Mouse (Mus musculus) liver, embryonic 16.5 days (tissue): ENCODE data around the gene Gpr84. TPM values are rescaled to one million over a fixed set of nuclear protein-coding genes. Genes with fewer than 3 reads are reported as not detected.

Source experiments
- ATAC-seq: fragments of 200-750 bp; cut with Nextera tagmentation; 2 replicates; pipeline ENCODE4 v1.8.0; 2017; ENCODE audit warnings: low read depth, mild to moderate bottlenecking, moderate number of reproducible peaks, moderate library complexity
- H3K27ac ChIP-seq: fragments of 300-500 bp; sonication (generic); 2 replicates; pipeline ENCODE4 v1.5.1; 2014; ENCODE audit warnings: mild to moderate bottlenecking, low read length
- H3K27me3 ChIP-seq: fragments of 300-500 bp; sonication (generic); 2 replicates; pipeline ENCODE4 v1.6.1; 2014; ENCODE audit warnings: low read depth, low read length, mixed read lengths; ENCODE audit not compliant: control insufficient read depth, insufficient read depth
- H3K36me3 ChIP-seq: fragments of 300-500 bp; sonication (generic); 2 replicates; pipeline ENCODE4 v1.6.1; 2014; ENCODE audit warnings: mild to moderate bottlenecking; ENCODE audit not compliant: control insufficient read depth, insufficient read depth
- H3K4me1 ChIP-seq: fragments of 300-500 bp; sonication (generic); 2 replicates; pipeline ENCODE4 v1.6.1; 2014; ENCODE audit warnings: low read depth, low read length, mixed read lengths; ENCODE audit not compliant: control insufficient read depth
- H3K4me2 ChIP-seq: fragments of 300-500 bp; sonication (generic); 2 replicates; pipeline ENCODE4 v1.6.1; 2014; ENCODE audit warnings: low read depth, low read length, mixed read lengths
- H3K4me3 ChIP-seq: fragments of 300-500 bp; sonication (generic); 2 replicates; pipeline ENCODE4 v1.5.1; 2014; ENCODE audit warnings: low read depth, mild to moderate bottlenecking, low read length
- H3K9ac ChIP-seq: fragments of 300-500 bp; sonication (generic); 2 replicates; pipeline ENCODE4 v1.6.1; 2014; ENCODE audit warnings: low read depth, low read length
- H3K9me3 ChIP-seq: fragments of 300-500 bp; sonication (generic); replicated peaks from 2 replicates; pipeline ENCODE4 v1.6.1; 2016; ENCODE audit warnings: low read length; ENCODE audit not compliant: control insufficient read depth
- WGBS: fragments of 180-500 bp; shearing (Covaris S2); extraction: QIAGEN DNeasy Blood & Tissue Kit; methylation state at CpG from one replicate; pipeline ENCODE4 v1.1.7; 2014; ENCODE audit not compliant: insufficient replicate concordance; 5-methylcytosine and 5-hydroxymethylcytosine counted together
- polyA plus RNA-seq: library from polyadenylated mRNA; unstranded; fragments of >200 nt; fragmentation: Nextera tagmentation; extraction: Ambion mirVana; gene quantifications from 2 replicates; pipeline ENCODE4 v1.2.1, GENCODE M21; 2015

Gpr84 gene
- polyA plus RNA-seq, 1 experiment from 2014 or later = 1.0 TPM

GRCm38 (mm10) chr15:103315979-103316776 is 5.8 kb upstream of the Gpr84 start:
- no peak overlapping the region for H3K27ac ChIP-seq
- H3K27me3 ChIP-seq = no peaks in the 10 kb centered on the region
- no peak for ATAC-seq
- H3K36me3 ChIP-seq = no peaks in the 10 kb centered on the region
- H3K4me2 ChIP-seq = no peak overlapping the region
- H3K4me1 ChIP-seq = peaks cover 9% of the 10 kb centered on the region
- 63% methylated on average over 10 of the region's 10 CpGs for WGBS
- H3K9ac ChIP-seq = no peak overlapping the region
- H3K4me3 ChIP-seq = no peak overlapping the region
- H3K9me3 ChIP-seq = no peaks in the 10 kb centered on the region

- no peak overlapping the region for H3K9ac ChIP-seq
- H3K4me2 ChIP-seq = no peak overlapping the region
- peaks cover 9% of the 10 kb centered on the region for H3K4me1 ChIP-seq
- 34% methylated on average over 18 of the region's 18 CpGs for WGBS
- no peaks in the 10 kb centered on the region for H3K36me3 ChIP-seq
- no peaks in the 10 kb centered on the region for H3K9me3 ChIP-seq
- no peaks in the 10 kb centered on the region for H3K27me3 ChIP-seq
- H3K4me3 ChIP-seq = no peak overlapping the region
- no peak overlapping the region for H3K27ac ChIP-seq
- ATAC-seq = peak; percentile 26
Measured at GRCm38 (mm10) chr15:103315011-103315502, 4.6 kb upstream of the Gpr84 start.

- H3K27me3 ChIP-seq = peaks cover 4% of the 10 kb centered on the region
- no peak for ATAC-seq
- H3K9me3 ChIP-seq = no peaks in the 10 kb centered on the region
- no peak overlapping the region for H3K9ac ChIP-seq
- peaks cover 10% of the 10 kb centered on the region for H3K4me1 ChIP-seq
- no peak overlapping the region for H3K4me3 ChIP-seq
- no peak overlapping the region for H3K27ac ChIP-seq
- H3K36me3 ChIP-seq = no peaks in the 10 kb centered on the region
- H3K4me2 ChIP-seq = no peak overlapping the region
- 68% methylated on average over 22 of the region's 22 CpGs for WGBS
Measured at GRCm38 (mm10) chr15:103314181-103314580, 3.8 kb upstream of the Gpr84 start.

GRCm38 (mm10) chr15:103313495-103314095 is 3.2 kb upstream of the Gpr84 start:
- H3K27me3 ChIP-seq = peaks cover 9% of the 10 kb centered on the region
- no peak for ATAC-seq
- H3K9me3 ChIP-seq = no peaks in the 10 kb centered on the region
- no peak overlapping the region for H3K27ac ChIP-seq
- WGBS = 31% methylated on average over 18 of the region's 18 CpGs
- H3K4me2 ChIP-seq = no peak overlapping the region
- no peak overlapping the region for H3K9ac ChIP-seq
- H3K4me1 ChIP-seq = peaks cover 15% of the 10 kb centered on the region
- H3K36me3 ChIP-seq = no peaks in the 10 kb centered on the region
- no peak overlapping the region for H3K4me3 ChIP-seq

GRCm38 (mm10) chr15:103308876-103309580 is 1.4 kb downstream of the Gpr84 start:
- H3K27me3 ChIP-seq = peaks cover 31% of the 10 kb centered on the region
- H3K4me1 ChIP-seq = peaks cover 42% of the 10 kb centered on the region
- peak overlapping the region; percentile 23; the same call in 1 of the 2 replicates for H3K4me3 ChIP-seq
- no peaks in the 10 kb centered on the region for H3K36me3 ChIP-seq
- H3K4me2 ChIP-seq = peak overlapping the region; percentile 46
- WGBS = 63% methylated on average over 26 of the region's 26 CpGs
- no peaks in the 10 kb centered on the region for H3K9me3 ChIP-seq
- peak overlapping the region; percentile 8; the same call in 1 of the 2 replicates for H3K9ac ChIP-seq
- no peak overlapping the region; the same call in 1 of the 2 replicates for H3K27ac ChIP-seq
- no peak for ATAC-seq

GRCm38 (mm10) chr15:103308056-103308875 is 2.1 kb downstream of the Gpr84 start:
- H3K4me3 ChIP-seq = peak overlapping the region; percentile 6; the same call in 1 of the 2 replicates
- H3K36me3 ChIP-seq = no peaks in the 10 kb centered on the region
- H3K27me3 ChIP-seq = peaks cover 38% of the 10 kb centered on the region
- peak overlapping the region; percentile 8; the same call in 1 of the 2 replicates for H3K9ac ChIP-seq
- H3K4me1 ChIP-seq = peaks cover 42% of the 10 kb centered on the region
- 30% methylated on average over 28 of the region's 28 CpGs for WGBS
- H3K9me3 ChIP-seq = no peaks in the 10 kb centered on the region
- ATAC-seq = no peak
- peak overlapping the region; percentile 46 for H3K4me2 ChIP-seq
- no peak overlapping the region; the same call in 1 of the 2 replicates for H3K27ac ChIP-seq

DNA sequence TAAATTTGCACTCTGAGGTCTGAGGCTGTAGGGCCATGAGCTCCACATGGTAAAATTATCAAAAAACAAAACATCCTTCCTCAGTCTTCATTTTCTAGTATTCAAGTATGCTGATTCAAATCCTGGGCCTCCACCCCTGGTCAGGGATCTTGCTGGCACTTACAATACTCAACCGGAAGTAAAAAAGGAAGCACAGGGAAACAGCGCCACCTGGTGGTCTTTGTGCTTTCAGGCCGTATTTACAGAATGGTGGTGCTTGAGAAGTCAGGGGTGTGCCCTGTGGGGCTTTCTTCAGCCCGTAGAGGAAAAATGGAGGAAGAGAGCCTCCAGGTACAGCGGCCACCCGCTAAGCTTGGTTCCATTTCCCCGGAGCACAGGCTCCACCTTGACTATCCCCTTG is 3.3 kb downstream of the Gpr84 start:
- peak overlapping the region; percentile 26; the same call in 1 of the 2 replicates for H3K4me2 ChIP-seq
- WGBS = 0% methylated on average over 7 of the region's 7 CpGs
- ATAC-seq = no peak
- H3K4me1 ChIP-seq = peaks cover 40% of the 10 kb centered on the region
- no peaks in the 10 kb centered on the region for H3K36me3 ChIP-seq
- no peak overlapping the region for H3K27ac ChIP-seq
- H3K9ac ChIP-seq = no peak overlapping the region
- H3K4me3 ChIP-seq = no peak overlapping the region
- H3K9me3 ChIP-seq = no peaks in the 10 kb centered on the region
- H3K27me3 ChIP-seq = peaks cover 38% of the 10 kb centered on the region
